Mouse (Mus musculus) CD8-positive naive resting alpha-beta T cell, adult 2 months (primary cell): ENCODE measurements around the gene Btbd11.

Experiments used
- DNase-seq, 2 experiments: peaks; one replicate each; pipeline ENCODE4 v3.0.0; 2022; ENCODE audit warnings: low read depth in 2 of 2, low spot score in 2 of 2

Gene Btbd11

DNA sequence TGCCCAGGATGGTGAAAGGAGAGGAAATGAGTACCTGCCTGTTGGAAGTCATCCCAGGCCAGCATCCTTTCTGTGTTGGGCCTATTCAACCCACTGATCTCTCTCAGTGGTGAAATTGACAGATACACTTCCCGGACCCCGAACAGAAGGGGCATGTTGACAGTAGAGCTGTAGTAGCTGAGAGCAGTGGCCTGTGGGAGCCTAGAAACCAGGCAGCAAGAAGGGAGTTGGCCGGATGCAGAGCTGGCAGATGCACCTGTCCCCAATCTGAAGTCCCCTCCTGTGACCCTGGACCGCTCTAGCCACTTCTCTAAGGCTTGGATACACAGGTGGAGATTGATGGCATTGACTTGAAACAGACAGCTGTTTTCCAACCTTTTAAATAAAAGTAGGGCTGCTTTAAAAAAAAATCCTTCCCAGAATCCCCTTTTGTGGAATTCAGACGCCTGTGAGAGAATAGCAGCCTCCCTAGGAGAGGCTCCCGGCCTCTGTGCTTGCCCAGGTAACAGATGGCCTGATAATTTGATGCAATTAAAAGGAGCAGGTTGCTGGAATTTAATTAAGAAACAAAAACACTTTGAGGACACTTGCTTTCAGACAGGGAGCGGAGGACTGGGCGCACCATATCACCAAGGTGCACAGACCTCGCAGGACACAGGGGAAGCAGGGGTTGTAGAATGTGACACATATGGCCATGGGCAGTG is 89.2 kb downstream of the Btbd11 start:
- DNase-seq = no peak

DNA sequence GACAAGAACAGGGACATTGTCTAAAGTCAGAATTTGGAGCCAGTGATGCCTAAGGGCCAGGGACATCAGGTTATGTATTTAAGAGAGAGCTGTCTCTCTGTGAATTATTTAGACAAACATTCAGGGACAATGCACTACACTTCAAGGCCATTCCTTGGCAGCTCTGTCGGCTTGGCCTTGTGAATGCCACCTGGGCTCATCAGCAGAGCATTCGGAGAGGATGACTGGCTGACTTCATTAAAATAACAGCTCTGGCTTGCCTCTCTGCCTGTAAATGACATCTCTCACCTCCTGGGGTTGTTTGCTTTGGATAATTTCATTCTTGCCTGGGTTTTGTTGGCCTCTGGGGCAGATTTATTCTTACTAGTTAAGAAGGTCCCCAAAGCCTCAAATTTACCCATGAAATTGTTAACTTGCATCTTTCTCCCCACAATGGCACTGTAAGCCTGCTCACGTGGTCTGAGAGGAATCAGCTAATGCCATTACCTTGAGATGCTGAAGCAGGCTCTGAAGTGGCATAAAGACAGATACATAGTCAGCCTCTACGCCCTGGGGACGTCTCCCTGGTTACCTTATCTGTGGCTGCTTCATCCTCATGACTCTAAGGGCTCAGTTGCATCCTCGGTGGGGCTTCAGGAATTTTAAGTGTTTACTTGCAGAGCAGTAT is 93.5 kb downstream of the Btbd11 start:
- DNase-seq = no peak

DNA sequence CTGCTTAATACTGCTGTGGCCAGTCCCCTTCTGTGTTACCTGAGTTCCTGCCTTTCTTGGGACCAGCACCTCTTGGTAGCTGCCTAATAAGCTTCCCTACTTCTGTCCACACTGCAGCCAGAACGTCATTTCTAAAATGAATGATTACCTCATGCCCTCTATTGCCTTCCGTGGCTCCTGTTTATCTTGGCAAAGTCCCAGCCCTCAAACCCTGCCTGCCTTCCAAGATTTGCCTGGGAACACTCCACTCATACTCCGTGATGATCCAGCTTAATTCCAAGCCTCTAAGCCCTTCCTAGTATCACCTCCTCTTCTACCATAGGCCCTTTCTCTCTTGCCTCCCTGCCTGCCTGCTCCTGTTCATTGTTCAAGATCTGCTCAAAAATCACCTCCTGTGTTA is 94.5 kb downstream of the Btbd11 start:
- DNase-seq = no peak

DNA sequence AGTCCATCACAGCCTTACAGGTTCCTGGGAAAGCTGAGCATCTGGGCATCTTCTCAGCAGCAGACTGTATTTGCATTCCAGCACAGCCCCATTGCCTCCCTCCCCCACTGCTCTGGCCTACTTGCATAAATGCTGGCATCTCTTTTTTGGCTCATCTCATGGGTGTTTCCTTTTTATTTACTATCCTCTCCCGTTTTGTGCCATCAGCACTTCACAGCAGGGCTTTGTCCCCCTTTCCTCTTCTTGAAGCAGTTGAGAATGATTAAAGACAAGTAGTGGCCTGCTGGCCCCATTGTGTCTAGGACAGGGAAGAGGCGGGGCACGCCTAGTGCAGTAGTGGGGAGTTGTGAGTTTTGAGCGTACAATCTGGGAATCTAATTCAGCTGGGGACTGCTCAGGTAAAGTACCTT is 95.5 kb downstream of the Btbd11 start:
- DNase-seq = no peak

DNA sequence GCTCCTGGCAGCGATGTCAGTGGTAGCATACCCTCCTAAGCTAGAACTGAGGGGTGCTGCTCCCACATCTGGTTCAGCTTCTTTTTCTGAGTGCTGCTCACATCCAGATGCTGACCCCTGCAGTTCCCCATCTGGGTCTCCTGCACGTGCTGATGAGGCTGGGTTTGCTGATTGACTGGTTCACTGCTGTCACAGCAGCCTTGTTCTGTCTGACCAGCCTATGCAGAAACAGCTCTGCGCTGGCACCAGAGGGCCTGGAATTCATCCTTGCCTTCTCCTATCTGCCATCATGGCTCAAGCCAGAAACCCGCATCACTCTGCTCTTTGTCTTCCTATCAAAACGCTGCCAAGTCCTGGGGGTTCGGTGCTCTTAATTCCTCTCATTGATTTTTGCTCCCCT is 95.9 kb downstream of the Btbd11 start:
- no peak for DNase-seq

DNA sequence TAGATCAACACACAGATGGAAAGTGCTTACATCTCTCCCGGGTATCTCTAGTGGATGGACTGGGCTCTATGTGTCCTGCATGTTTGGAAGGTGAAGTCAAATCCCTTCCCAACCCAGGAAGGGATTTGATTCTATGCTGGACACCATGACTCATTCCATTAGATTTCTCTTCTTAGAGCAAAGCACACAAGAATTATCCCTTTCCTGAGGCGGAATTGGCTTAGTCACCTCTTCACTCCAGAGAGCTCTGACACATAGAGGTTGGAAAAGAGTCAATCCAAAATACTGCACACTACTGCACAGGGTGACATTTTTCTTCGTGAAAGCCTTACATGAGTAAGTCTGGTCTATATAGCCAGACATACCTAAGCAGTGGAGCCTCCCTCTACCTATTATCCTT is 99.8 kb downstream of the Btbd11 start:
- no peak for DNase-seq

DNA sequence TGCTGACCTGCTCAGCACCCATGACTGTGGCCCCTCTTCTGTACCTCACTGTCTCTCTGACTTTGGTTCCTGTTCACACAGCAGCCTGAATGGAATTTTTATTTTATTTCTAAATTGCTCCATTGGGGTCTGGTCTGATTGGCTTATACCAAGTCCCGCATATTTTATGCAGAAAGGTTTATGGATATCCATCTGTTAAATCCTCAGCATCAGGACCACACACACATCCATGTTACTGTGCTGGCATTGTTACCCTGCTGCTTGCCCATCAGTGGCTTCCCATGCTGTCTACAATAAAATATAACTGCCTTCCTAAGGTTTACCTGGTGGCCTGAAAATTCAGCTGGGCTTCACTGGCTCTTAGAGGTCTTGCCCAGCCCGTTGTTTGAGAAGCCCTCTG is 106.0 kb downstream of the Btbd11 start:
- DNase-seq = no peak

DNA sequence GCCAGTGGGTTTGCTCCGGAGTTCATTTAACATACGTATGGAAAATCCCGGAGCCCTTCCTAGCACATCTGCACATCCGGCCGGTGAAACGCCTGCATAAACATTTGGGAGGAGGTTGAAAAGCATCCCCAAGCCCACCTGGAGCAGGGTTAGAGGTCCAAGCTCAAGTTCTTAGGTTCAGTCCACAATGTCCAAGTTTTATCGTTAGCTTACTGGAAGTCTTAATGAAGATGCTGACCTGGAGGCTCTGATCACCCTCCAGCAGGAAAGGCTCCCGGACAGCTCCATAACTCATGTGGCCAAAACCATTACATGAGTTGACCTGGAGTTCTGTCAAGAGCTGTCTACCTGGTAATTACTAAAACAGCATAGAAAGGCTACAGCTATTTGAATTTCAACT is 109.7 kb downstream of the Btbd11 start:
- no peak for DNase-seq

DNA sequence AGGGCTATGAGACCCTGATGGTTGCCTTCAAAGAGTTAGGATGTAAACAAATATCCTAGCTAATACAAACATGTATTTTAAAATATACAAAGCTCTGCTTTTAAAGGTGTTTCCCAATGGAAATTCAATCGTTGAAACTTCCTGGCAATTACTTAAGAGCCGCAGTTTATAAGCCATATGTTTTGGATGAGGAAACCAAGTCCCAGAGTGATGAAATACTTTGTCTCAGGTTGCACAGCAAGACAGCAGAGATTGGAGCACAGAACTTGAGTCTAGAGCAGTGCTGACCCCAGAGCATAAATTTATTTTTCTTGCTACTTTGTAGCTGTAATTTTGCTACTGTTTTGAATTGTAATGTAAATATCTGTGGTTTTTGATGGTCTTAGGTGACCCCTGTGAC is 110.4 kb downstream of the Btbd11 start:
- DNase-seq = no peak

DNA sequence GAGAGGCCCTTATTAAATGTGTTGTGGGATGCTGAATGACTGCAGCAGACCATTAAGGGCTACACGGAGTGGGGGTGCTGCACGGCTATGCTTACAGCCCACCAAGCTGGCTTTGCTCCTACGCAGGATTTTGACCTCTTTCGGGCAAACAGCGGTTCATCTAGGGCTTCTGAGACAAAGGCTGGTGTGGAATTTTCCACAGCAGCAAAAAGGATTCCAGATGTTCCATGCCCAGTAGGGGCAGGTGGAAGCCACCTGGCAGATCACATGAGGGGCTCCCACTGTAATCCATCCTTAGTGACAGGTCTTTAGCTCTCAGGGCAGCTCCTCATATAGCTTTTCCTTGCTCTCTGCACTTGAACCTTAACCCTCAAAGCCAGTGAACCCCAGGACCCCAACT is 111.3 kb downstream of the Btbd11 start:
- no peak for DNase-seq

DNA sequence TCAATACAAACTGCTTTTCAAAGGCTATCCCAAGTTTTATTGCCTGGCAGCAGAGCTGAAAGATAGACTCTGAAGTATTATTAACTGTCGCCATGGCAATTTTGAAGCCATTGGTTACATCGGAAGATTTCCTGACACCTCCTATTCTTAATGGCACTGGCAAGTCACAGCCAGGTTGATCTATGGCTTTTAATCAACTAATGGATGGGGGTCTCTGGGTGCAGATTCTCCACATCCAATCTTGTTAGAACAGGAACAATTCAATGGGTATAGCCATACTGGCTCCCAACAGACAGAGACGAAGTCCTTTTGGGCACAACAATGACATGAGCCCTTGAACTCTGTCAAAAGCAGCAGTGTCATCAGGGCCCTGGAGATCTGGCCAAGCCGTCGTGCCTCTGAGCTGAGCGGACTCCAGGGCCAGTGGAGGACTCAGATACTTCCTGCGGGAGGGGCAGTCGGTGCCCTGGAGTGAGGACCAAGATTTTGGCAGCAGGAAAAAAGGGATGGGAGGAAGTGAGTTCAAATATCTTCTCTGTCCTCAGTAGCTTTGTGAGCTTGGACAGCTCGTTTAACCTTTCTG is 114.0 kb downstream of the Btbd11 start:
- DNase-seq = no peak

DNA sequence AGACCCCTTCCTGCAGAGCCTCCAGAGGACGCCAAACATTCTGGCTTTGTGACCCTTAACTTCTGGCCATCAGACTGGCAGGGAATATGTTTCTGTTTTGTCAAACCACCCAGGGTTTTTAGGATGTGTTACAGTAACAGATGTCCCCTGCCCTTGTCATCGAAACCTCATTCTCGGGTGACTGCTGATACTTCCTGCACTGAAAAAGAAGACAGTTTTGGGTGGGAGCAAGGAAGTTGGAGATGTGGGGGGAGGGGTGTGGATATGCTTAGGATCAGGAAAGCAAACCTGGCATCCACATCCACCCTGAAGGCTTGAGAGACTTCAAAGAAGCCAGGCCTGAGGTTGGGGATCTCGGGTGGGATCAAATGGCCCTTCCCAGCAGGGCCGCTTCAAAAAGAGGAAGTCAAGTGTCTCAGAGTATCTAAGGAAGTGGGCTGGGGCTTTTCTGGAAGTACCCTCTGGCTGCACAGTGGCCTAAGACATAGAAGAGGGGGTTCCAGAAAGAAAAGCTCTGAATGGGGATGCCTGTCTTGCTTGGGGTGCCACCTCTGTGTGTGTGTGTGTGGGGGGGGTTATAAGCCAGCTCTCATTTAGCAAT is 115.5 kb downstream of the Btbd11 start:
- no peak for DNase-seq

DNA sequence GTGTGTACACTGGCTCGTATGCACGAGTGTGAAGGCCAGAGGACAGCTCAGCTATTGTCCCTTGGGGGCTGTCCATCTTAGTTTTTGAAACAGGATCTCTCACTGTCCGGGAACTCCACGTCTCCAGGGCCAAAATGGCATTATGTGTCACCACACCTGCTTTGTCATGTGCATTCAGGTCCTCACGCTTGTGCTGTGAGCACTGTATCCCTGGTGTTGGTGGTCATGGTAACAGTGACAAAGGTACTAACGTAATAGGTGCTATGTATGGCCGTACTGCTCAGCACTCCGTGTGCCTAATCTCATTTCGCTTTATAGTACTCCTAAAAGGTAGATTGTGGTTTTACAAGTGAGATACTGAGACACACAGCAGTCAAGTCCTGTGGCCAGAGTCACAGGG is 116.0 kb downstream of the Btbd11 start:
- DNase-seq = no peak

DNA sequence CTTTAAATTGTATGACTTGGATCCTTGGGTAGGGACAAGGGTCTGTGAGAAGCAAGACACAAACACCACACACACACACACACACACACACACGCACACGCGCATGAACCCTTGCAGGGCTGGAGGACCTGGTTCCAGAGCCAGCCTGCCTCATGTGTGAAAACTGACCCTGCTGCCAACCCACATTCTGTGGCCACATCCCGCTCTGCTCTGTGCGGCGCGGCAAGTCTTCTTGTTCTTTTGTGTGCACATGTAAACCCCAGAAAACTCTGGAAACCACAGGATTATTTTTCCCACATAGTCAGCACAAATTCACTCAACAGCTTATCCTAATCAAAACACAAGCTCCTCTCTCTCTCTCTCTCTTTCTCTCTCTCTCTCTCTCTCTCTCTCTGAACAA is 116.8 kb downstream of the Btbd11 start:
- no peak for DNase-seq

DNA sequence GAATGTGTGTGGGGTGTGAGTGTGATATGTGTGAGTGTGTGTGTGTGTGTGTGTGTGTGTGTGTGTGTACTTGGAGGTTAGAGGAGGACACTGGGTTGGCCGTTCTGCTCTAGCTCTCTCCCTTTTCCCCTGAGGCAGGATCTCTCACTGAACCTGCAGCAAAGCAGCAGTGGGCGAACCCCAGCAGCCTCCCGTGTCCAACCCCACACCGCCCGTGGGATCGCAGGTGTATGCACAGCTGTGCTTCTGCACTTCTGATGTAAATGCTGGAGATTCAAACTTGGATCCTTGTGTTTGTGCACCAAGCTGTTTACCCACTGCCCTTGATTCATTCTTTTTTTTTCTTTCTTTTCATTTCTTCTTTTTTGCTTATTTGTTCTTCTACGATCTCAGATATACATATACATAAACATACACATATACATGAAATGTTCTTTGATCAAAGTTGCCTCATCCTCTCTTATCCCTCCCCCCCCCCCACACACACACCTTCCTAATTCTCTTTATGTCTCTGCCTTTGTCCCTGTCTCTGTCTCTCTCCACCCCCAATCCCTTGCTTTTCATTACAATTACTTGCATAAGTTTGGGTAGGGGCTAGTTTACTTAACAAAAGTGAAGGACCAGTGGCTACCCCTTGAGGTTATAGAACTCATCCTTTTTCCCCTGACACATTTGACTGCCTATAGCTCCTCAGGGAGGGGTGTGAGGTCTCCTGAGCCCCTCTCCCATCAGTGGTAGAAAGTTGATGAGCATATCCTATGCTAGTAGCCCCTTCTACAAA is 120.8 kb downstream of the Btbd11 start:
- no peak for DNase-seq

DNA sequence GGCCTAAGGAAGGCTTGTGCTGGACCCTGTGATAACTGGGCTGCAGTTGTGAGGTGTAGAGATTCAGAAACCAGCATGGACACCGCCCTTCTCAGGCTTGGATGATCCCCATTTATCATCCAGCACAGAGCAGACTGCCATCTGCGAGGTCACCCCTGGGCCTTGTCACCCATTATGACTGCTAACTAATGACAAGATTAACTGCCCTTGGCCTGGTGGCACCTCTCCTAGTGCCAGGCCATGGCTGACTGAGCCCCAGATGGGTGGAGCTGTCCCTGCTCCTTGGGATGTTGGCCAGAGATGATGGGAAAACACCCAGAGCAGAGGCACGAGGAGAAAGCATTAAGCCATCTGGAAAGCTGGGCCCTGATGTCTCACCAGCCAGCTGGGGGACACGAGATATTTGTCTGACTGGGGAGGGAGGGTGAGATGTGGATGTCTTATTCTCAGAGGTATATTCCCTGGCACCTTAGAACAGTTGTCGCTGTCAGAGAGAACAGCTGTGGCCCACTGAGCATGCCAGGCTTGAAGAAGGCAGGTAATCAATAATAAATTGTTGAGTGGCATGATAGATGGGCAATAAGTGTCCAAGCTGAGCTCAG is 121.7 kb downstream of the Btbd11 start:
- DNase-seq = no peak

DNA sequence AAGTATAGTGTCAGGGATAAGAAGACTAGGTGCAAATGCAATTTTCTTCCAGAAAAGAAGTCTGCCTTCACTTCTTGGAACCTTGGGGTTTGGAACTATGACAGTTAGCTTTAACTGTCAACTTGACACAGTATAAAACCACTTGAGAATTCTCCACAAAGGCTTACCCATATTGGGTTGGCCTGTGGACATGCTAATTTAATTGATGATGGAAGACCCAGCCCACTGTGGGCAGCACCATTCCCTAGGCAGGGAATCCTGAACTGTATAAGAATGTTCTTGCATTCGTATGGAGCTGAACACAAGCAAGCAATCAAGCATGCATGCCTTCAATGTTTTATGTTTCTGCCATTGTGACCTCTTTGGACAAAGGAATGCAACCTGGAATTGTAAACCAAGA is 122.4 kb downstream of the Btbd11 start:
- DNase-seq = no peak

DNA sequence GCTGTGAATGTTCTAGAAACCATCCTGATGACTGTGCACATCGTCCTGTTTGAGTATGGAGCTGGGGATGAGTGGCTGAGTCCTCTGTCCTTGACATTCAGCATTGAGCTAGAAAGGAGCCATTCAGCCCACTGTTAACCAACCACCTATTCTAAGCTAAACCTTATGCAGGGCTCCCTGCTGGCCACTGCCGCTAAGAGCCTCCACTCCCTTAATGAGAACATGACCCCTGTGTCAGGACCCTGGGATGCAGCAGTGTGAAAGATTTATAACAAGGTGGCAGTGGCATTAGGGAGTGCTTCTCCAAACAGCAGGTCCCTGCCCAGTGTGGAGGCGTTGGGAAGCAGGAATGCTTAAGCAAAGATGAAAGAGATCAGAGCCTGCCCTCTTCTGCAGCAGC is 123.7 kb downstream of the Btbd11 start:
- DNase-seq = no peak

DNA sequence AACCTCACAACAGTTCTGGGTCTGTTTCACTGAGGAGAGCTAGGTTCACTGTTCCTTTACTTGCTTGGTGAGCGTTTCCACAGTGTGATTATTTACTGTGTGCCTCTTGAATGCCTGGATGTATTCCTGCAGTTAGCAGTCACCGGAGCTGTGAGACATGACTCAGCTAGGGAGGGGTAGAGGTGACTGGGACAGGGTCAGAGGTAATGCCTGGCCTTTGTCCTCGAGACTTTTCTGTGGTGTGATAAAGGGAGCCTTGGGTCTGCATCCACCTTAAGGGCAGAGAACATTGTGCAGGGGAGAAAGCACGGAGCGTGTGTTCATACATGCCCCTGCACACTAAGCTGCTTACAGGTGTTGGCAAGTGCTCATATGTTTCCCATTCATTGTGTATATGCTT is 126.2 kb downstream of the Btbd11 start:
- DNase-seq = no peak

DNA sequence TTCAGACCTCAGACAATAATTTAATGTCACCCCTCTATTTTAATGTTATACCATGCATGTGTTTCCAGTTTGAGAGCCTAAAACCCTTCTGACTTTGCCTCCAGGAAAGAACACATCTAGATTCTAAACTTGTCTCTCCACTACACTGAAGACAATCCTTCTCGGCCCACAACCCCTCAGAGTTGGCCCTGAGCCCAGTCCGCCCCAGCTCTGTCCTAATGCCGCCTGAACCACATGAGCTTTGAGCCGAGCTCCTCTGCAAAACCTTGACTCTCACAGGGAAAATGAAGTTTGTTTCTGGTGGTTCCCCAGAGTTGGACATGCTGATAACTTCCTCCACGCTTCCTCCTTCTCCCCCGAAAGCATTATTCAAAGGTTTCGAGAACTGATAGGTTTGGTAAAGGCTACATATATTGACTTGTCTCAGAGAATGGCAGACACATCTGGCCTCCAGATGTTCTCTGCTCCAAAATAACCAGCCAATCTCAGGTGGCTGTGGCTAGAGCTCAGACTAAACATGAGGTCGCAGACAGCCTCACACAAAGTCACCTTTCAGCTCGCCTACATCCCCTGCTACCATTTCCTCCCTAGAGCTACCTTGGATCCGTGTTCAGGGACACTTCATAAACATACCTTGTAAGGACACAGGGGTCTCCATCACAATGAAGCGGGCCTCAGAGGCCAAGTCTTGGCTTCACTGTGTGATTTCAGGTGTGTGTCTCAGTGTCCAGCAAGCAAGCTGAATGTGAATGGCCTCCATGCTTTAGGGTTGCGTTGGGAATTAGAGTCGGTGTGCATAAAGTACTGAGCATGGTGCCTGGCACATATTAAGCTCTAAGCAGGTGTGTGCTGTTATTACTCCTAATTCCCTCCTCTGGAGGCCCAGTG is 130.9 kb downstream of the Btbd11 start:
- DNase-seq = no peak
